Mouse (Mus musculus): ENCODE data around the gene Mbip. TPM values are rescaled to one million over a fixed set of nuclear protein-coding genes. Genes with fewer than 3 reads are reported as not detected.

Mbip gene
- polyA plus RNA-seq (2014; fragmentation: Illumina TruSeq; extraction: RNeasy Lipid Tissue Mini Kit (QIAGEN cat#74804); ENCODE audit: low replicate concordance) = 39.8 TPM

DNA sequence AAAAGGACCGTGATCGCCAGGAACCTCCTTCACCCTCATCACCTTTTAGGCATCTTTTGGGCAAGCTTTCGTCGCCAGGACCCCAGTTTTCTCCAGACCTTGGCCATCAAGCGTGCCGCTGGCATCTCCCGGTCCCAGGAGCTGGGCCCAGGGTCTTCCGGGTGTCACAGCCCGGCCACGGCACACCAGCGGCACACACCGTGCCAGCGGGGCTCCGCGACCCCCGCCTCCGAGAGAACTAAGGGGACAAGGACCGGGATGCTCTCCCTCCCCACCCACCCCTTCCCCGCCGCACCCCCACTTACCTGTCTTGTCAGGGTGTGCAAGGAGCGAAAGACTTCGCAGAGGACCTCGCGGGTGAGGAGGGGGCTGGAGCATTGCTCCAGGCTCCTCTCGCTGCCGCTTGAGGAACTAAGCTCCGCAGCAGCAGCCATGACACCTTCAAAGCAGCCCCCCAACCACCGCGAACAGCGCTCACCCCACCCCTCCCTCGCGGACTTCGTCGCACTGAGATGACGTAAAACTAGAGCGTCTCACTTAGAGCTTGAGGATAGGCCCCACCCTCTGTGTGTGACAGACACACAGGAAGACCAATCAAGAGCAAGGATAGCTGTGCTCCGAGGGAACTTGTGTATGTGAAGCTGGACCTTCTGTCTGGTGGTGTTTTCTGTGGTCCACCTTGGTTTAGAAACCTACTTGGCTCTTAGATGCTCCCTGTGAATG is at the start of gene Mbip:
Mbip (minus strand) TSS at position 528 of the 723 bp plus-strand sequence.

Other genes starting within 250 kb of the Mbip start
- gene Nkx2-1, start 191.0 kb upstream of the Mbip start, polyA plus RNA-seq (2014; fragmentation: Illumina TruSeq; extraction: RNeasy Lipid Tissue Mini Kit (QIAGEN cat#74804); ENCODE audit: low replicate concordance) = not detected

Measured in small intestine, adult 10 weeks (tissue).